Mouse (Mus musculus) c-Kit-negative CD71-positive TER-119-positive erythroid progenitor cells, embryonic 14.5 days (primary cell): ENCODE measurements around the gene Gpn3.
A peak's percentile ranks its signal among the peaks of the same experiment; 100 is the strongest.

Source experiments
- DNase-seq: peaks from one replicate; pipeline ENCODE4 v3.0.0-alpha.2; 2013; ENCODE audit warnings: low read depth, low spot score

The Gpn3 gene

DNA sequence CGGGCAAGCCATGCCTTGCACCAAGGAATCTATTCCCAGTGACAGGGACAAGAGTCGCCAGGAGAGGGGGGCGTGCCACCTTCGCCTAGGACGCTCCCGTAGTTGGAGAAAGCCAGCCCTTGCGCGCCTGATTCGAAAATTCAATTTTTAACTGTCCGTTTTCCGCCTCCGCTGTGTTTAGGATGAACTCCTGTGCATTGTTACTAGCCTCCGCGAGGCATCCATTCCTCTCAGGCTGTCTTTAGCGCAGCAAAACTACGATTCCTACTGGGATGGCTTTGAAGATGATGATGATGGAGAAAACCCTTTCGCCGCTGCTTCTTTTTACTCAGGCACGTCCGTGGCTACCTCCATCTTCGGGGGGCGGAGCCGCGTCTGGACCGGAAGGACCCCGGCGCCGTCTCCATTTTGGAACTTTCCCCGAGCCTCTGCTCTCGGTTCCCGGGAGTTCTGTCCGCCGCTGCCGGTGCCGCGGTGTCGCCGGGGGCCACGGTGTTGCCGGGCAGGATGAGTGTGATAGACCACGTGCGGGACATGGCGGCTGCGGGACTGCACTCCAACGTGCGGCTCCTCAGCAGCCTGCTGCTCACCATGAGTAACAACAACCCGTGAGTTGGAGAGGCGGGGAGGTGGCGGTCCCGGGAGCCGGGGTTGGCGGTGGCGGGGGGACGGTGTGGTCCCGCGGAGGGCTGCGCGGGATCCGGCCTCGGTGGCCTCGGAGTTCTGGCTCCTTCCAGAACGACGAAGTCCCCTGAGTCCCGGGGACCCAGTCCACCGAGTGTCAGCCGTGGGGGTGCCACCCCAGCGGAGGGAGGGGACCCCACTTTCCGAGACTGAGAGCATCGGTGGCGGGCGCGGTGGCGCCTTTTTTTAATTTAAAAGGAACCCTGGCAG lies 50.6 kb downstream of the Gpn3 start:
- DNase-seq: peak; percentile 86

DNA sequence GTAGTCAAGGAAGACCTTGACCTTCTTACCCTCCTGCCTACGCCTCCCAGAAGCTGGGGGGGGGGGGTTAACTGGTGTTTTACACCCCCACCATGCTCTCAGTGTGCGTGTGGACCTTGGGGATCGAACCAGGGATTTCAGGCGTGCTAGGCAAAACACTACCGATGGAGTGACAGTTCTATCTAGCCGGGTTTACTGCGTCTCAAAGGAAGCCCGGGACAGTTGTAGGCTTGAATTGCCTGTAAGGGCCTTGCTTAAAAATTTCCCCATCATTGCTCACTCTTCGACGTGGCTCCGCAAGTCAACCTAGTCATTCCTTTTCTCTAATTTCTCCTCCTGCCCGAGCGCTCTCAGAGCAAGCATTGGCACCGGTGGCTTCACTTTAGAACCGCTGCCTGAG lies 51.4 kb downstream of the Gpn3 start:
- DNase-seq: no peak

- no peak for DNase-seq
Observed at GRCm38 (mm10) chr5:122425550-122425949, 53.9 kb downstream of the Gpn3 start.

DNA sequence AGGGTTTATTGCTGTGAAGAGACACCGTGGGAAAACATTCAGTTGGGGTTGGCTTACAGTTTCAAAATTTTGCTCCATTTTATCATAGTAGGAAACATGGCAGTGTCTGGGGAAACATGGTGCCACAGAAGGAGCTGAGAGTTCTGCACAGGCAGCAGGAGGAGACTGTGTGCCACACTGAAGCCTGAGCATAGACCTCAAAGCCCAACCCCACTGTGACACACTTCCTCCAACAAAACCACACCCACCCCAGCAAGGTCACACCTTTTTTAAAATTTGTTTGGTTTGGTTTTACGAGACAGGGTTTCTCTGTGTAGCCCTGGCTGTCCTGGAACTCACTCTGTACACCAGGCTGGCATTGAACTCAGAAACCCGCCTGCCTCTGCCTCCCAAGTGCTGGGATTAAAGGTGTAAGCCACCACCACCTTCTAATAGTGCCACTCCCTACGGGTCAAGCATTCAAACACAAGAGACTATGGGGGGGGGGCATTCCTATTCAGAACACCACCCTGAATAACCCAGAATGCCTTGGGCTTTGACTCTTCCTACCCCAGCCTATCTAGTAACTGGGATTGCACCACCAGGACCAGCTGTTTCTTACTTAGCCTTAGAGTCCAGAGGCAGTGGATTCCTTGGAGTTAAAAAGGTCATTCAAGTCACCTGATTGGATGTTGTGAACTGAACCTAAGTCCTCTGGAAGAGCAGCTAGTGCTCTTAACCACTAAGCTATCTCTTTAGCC lies 58.5 kb downstream of the Gpn3 start:
- no peak for DNase-seq

DNA sequence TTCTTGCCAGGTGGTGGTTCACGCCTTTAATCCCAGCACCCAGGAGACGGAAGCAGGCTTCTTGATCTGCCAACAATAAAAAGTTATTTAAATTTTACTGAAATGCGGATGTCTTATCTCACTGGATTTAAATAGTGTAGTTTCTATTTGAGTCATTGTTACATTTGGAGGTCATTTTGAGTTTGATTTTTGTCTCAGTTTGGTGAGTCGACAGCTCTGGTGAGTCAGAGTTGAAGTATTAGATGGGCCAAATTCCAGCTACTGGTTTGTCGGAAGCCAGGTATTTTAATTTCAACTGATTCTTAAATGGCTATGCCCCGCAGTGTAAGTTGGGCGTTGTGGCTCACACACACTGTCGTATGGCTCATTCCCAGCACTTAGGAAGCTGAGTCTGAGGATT lies 59.5 kb downstream of the Gpn3 start:
- DNase-seq: no peak
